Mouse (Mus musculus): ENCODE measurements around the gene Hsd11b1.
A peak's percentile ranks its signal among the peaks of the same experiment; 100 is the strongest.

DNA sequence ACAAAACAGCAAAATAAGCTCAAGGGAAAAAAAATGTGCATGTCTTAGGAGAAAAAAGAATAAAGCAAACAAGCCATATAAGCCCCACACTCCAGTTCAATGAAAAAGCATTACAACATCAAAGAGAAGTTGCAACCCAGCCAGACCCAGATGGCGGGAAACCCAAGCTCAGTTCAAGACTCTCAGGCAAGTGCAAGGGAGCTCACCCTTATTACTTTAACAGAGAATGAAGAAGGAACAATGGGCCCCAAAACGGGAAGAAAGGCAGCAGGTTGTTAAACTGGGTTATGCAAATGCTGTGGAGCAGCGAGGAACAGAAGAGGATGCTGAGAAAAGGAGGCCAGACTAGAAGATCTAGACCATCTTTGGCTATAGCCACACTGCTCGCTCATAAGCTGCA, 21.0 kb downstream of the Hsd11b1 start:
- TF ChIP-seq POLR2AphosphoS2 (IDR thresholded peaks at IDR 0.05; ENCODE audit: low read depth, low read length), result no peak
- no peak for TF ChIP-seq CTCF (conservative IDR thresholded peaks at IDR 0.05 in 1 of 2, IDR thresholded peaks at IDR 0.05 in 1 of 2; ENCODE audit: low read depth in 2 of 2, low read length in 2 of 2)
- no peak for TF ChIP-seq POLR2A (IDR thresholded peaks at IDR 0.05; ENCODE audit: low read depth, low read length)
- no peak for TF ChIP-seq USF2 (conservative IDR thresholded peaks at IDR 0.05; ENCODE audit: low read depth, low read length)
- no peak; the same call in none of the 2 replicates for TF ChIP-seq EP300 (IDR thresholded peaks at IDR 0.05; ENCODE audit: low read length)
- peak; percentile 52; the same call in 1 of the 2 replicates for TF ChIP-seq IRF4 (IDR thresholded peaks at IDR 0.05; ENCODE audit: low read depth, low read length)
- TF ChIP-seq BHLHE40 (IDR thresholded peaks at IDR 0.05; ENCODE audit: low read depth, low read length), result peak; percentile 36; the same call in 1 of the 2 replicates
- TF ChIP-seq ZC3H11A (IDR thresholded peaks at IDR 0.05; ENCODE audit: low read depth, low read length), result no peak
- no peak for TF ChIP-seq MXI1 (IDR thresholded peaks at IDR 0.05; ENCODE audit: low read depth, low read length)
